Mouse (Mus musculus): ENCODE measurements around the gene Dydc1.

- no peak for TF ChIP-seq EP300 (IDR thresholded peaks at IDR 0.05)
- no peak for TF ChIP-seq CTCF (IDR thresholded peaks at IDR 0.05)
Measured at GRCm38 (mm10) chr14:41072229-41072943, at the start of gene Dydc1.
